Mouse (Mus musculus): ENCODE measurements around the gene Gm49384.

DNA sequence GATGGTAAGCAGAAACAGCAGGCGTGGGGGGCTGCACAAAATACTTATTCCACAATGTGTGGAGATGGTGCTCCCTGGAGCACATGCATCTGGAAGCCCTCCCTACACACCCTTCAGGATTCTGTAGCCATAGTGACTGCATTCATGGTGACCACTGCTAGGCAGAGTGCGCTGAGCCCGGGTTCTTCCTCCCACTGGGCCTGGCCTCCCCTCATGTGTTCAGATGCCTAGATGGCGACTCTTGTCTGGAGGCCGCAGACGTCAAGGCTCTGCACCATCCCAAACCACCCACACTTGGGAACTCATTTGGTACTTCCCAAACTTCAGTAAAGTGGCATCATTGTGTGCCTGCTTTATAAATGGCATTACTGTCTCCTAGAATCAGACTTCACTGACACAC is 60.6 kb downstream of the Gm49384 start:
- TF ChIP-seq EP300 (optimal IDR thresholded peaks at IDR 0.05) (no peak), CTCF (IDR thresholded peaks at IDR 0.05; ENCODE audit: low read depth) (no peak)

All from stomach, postnatal 0 days (tissue).